In the genomic region with DNA sequence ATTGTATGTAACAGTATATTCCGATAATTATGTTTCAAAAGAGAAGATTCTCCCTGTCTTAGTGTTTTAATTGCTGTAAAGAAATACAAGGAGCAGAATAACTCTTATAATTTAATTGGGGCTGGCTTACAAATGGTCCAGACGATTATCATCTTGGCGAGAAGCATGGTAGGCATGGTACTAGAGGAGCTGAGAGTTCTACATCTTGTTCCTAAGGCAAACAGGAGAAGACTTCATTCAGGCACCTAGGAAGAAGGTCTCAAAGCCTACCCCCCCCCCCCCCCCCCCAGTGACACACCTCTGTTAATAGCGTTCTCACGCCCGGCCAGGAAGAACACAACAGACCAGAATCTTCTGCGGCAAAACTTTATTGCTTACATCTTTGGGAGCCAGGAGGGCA, we compare ENCODE assay signal across 10 mouse cellular contexts.
A peak's percentile ranks its signal among the peaks of the same experiment; 100 is the strongest.
DNase-seq lines count a peak whose midpoint lies in the region; ATAC-seq lines count a peak whose summit lies in the region.
"Had no signal": no experiment of that assay in that cellular context is flagged by ENCODE, and none has a peak within 500 bp of the region (broad histone marks: within the 10 kb centered on the region; RNA-seq: fewer than 3 reads in every experiment).

No protein-coding gene starts in this region.

- ATAC-seq in liver, embryonic 15.5 days (ENCODE audit: insufficient read depth): no peak
- ATAC-seq in erythroblast, adult 5-6 weeks (replicated peaks; ENCODE audit: low FRiP score, poor library complexity, severe bottlenecking): no peak

- 0 out of 2 replicates have a peak overlapping the region, but pooled peaks have one; percentile 42 for H3K27ac ChIP-seq in heart, embryonic 10.5 days
- H3K27ac ChIP-seq in hindbrain, embryonic 10.5 days: peak overlapping the region; percentile 62; the same call in 1 of the 2 replicates
- no peak overlapping the region for H3K27ac ChIP-seq in liver, embryonic 15.5 days (replicated peaks)

- H3K4me3 ChIP-seq in heart, embryonic 10.5 days: peak overlapping the region; percentile 51
- peak overlapping the region; percentile 45 for H3K4me3 ChIP-seq in hindbrain, embryonic 10.5 days
- H3K4me3 ChIP-seq in liver, embryonic 15.5 days (replicated peaks): no peak overlapping the region; the same call in 1 of the 2 replicates
- H3K4me3 ChIP-seq: megakaryocyte, embryonic 14.5 days had no signal

- no peak overlapping the region for H3K9ac ChIP-seq in liver, embryonic 15.5 days

- no peaks in the 10 kb centered on the region for H3K36me3 ChIP-seq in heart, embryonic 10.5 days
- H3K36me3 ChIP-seq in hindbrain, embryonic 10.5 days: no peaks in the 10 kb centered on the region
- no peaks in the 10 kb centered on the region for H3K36me3 ChIP-seq in liver, embryonic 15.5 days (replicated peaks)

- no peak for DNase-seq in heart, embryonic 10.5 days (ENCODE audit: low spot score)
- no peak for DNase-seq in heart, adult 11 months
- peak; percentile 16 for DNase-seq in CD4-positive, CD25-positive, alpha-beta regulatory T cell, adult 2 months (ENCODE audit: low read depth, low spot score)
- DNase-seq in hindbrain, embryonic 10.5 days (ENCODE audit: low spot score): no peak
- DNase-seq in urinary bladder, adult 18-20 months (ENCODE audit: low spot score in 2 of 2): no peak
- no peak for DNase-seq in embryo, embryonic 10 days (ENCODE audit: low spot score)
- DNase-seq: kidney, postnatal 25 days had no signal

- H3K4me1 ChIP-seq in heart, embryonic 10.5 days: no peaks in the 10 kb centered on the region
- 0 out of 2 replicates have a peak, but pooled peaks cover 4% of the 10 kb centered on the region for H3K4me1 ChIP-seq in hindbrain, embryonic 10.5 days (replicated peaks)
- H3K4me1 ChIP-seq in liver, embryonic 15.5 days (replicated peaks): no peaks in the 10 kb centered on the region
- H3K4me1 ChIP-seq: megakaryocyte, embryonic 14.5 days had no signal

- 69% methylated on average over 7 of the region's 7 CpGs for WGBS in heart, embryonic 10.5 days
- 62% methylated on average over 7 of the region's 7 CpGs for WGBS in hindbrain, embryonic 10.5 days
- 77% methylated on average over 7 of the region's 7 CpGs for WGBS in liver, embryonic 15.5 days (ENCODE audit: insufficient replicate concordance)

- H3K4me2 ChIP-seq in liver, embryonic 15.5 days: peak overlapping the region; percentile 20

- no peaks in the 10 kb centered on the region for H3K27me3 ChIP-seq in heart, embryonic 10.5 days (ENCODE audit: insufficient read depth, poor library complexity, severe bottlenecking)
- H3K27me3 ChIP-seq in hindbrain, embryonic 10.5 days (ENCODE audit: insufficient read depth, poor library complexity, severe bottlenecking): no peaks in the 10 kb centered on the region
- H3K27me3 ChIP-seq in liver, embryonic 15.5 days: no peaks in the 10 kb centered on the region
- H3K27me3 ChIP-seq: megakaryocyte, embryonic 14.5 days had no signal

- no peaks in the 10 kb centered on the region for H3K9me3 ChIP-seq in heart, embryonic 10.5 days
- no peaks in the 10 kb centered on the region for H3K9me3 ChIP-seq in hindbrain, embryonic 10.5 days
- no peaks in the 10 kb centered on the region for H3K9me3 ChIP-seq in liver, embryonic 15.5 days (replicated peaks)
- H3K9me3 ChIP-seq: megakaryocyte, embryonic 14.5 days had no signal
